Mouse (Mus musculus) midbrain, embryonic 15.5 days (tissue): ENCODE measurements around the gene Eef2. TPM values are rescaled to one million over a fixed set of nuclear protein-coding genes. Genes with fewer than 3 reads are reported as not detected.

Experiments used
- ATAC-seq: fragments of 200-750 bp; cut with Nextera tagmentation; replicated peaks from 2 replicates; pipeline ENCODE4 v1.8.0; 2017; ENCODE audit warnings: moderate TSS enrichment
- H3K27ac ChIP-seq: fragments of 300-500 bp; sonication (generic); 2 replicates; pipeline ENCODE4 v1.5.1; 2015; ENCODE audit warnings: mild to moderate bottlenecking, inconsistent platforms
- H3K27me3 ChIP-seq: fragments of 300-500 bp; sonication (generic); replicated peaks from 2 replicates; pipeline ENCODE4 v1.6.1; 2015; ENCODE audit warnings: inconsistent platforms
- H3K36me3 ChIP-seq: fragments of 300-500 bp; sonication (generic); replicated peaks from 2 replicates; pipeline ENCODE4 v1.6.1; 2015; ENCODE audit warnings: inconsistent platforms
- H3K4me1 ChIP-seq: fragments of 300-500 bp; sonication (generic); 2 replicates; pipeline ENCODE4 v1.6.1; 2015; ENCODE audit warnings: inconsistent platforms
- H3K4me2 ChIP-seq: fragments of 300-500 bp; sonication (generic); 2 replicates; pipeline ENCODE4 v1.6.1; 2015; ENCODE audit warnings: inconsistent platforms, mild to moderate bottlenecking, moderate library complexity
- H3K4me3 ChIP-seq: fragments of 300-500 bp; sonication (generic); 2 replicates; pipeline ENCODE4 v1.5.1; 2015; ENCODE audit warnings: mild to moderate bottlenecking, inconsistent platforms
- H3K9ac ChIP-seq: fragments of 300-500 bp; sonication (generic); 2 replicates; pipeline ENCODE4 v1.6.1; 2015; ENCODE audit warnings: mild to moderate bottlenecking, inconsistent platforms
- H3K9me3 ChIP-seq: fragments of 300-500 bp; sonication (generic); 2 replicates; pipeline ENCODE4 v1.6.1; 2016; ENCODE audit warnings: inconsistent platforms
- WGBS: fragments of 180-500 bp; shearing (Covaris S2); methylation state at CpG from one replicate; pipeline ENCODE4 v1.1.7; 2015; ENCODE audit warnings: mixed read lengths; 5-methylcytosine and 5-hydroxymethylcytosine counted together
- polyA plus RNA-seq: library from polyadenylated mRNA; unstranded; fragments of >200 nt; fragmentation: Nextera tagmentation; extraction: Ambion mirVana; gene quantifications from 2 replicates; pipeline ENCODE4 v1.2.1, GENCODE M21; 2015

Gene Eef2
- polyA plus RNA-seq, 1 experiment from 2014 or later = 588 TPM

GRCm38 (mm10) chr10:81140717-81141454 lies 35.5 kb upstream of the Eef2 start:
- Histone ChIP-seq H3K4me2 (peak overlapping the region; percentile 17; the same call in 1 of the 2 replicates), H3K36me3 (peaks cover 18% of the 10 kb centered on the region), H3K9me3 (no peaks in the 10 kb centered on the region), H3K4me3 (no peak overlapping the region), H3K27me3 (no peaks in the 10 kb centered on the region), H3K4me1 (peaks cover 50% of the 10 kb centered on the region), H3K9ac (no peak overlapping the region), H3K27ac (no peak overlapping the region)
- ATAC-seq = no peak
- 66% methylated on average over 10 of the region's 10 CpGs for WGBS

- no peak overlapping the region for H3K4me3 ChIP-seq
- H3K36me3 ChIP-seq = peaks cover 25% of the 10 kb centered on the region
- 79% methylated on average over 7 of the region's 7 CpGs for WGBS
- H3K4me1 ChIP-seq = peaks cover 49% of the 10 kb centered on the region
- no peaks in the 10 kb centered on the region for H3K27me3 ChIP-seq
- H3K9me3 ChIP-seq = no peaks in the 10 kb centered on the region
- H3K4me2 ChIP-seq = no peak overlapping the region
- ATAC-seq = no peak
- H3K9ac ChIP-seq = no peak overlapping the region
- H3K27ac ChIP-seq = no peak overlapping the region
These were observed 34.8 kb upstream of the Eef2 start for GRCm38 (mm10) chr10:81141455-81142210.

DNA sequence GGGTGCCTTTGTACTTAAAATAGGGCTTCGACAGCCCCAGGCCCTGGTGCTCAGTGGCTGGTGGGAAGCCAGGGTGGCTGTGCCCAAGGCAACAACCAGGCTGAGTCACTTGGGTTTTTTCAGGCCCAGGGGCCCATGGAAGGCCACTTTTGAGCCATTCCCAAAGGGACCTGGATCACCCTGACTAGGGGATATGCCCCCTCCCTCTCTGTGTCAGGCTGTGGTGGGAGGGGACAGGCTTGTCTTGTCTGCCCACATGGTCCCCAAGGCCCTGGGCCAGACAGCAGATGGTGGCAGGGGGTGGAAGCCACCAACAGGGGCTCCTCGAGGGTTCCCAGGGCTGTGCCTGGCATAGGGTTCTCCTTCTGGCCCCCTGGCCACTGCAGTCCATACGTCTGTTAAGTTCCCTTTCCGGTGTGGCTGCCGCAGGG lies 33.9 kb upstream of the Eef2 start:
- no peak overlapping the region for H3K4me2 ChIP-seq
- no peak overlapping the region; the same call in 1 of the 2 replicates for H3K27ac ChIP-seq
- no peaks in the 10 kb centered on the region for H3K27me3 ChIP-seq
- 57% methylated on average over 5 of the region's 5 CpGs for WGBS
- peaks cover 49% of the 10 kb centered on the region for H3K4me1 ChIP-seq
- H3K9ac ChIP-seq = no peak overlapping the region
- H3K4me3 ChIP-seq = no peak overlapping the region
- ATAC-seq = no peak
- peaks cover 27% of the 10 kb centered on the region for H3K36me3 ChIP-seq
- H3K9me3 ChIP-seq = no peaks in the 10 kb centered on the region

DNA sequence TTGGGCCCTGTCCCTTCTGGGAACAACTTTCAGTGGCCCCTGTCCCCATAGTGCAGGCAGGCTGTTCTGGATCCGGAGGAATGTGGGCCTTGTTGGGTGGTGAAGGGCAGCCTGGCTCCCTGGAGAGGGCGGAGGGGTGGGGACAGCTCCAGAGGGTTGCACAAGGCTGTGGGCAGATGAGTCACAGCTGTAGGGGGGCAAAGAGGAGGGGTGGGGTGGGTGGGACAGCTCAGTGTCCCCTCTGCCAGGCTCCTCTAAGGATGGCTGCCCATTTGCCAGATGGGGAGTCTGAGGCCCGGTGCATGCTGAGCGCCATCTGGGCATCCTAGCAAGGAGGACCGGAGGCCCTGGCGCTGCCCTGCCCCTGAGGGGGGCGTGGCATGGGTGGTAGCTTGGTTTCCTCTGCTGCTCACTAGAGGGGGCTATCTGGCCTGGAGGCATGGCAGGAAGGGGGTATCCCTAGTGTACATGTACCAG lies 33.2 kb upstream of the Eef2 start:
- WGBS = 89% methylated on average over 7 of the region's 7 CpGs
- H3K9ac ChIP-seq = no peak overlapping the region
- peaks cover 46% of the 10 kb centered on the region for H3K4me1 ChIP-seq
- ATAC-seq = no peak
- H3K27me3 ChIP-seq = no peaks in the 10 kb centered on the region
- 0 out of 2 replicates have a peak overlapping the region, but pooled peaks have one; percentile 17 for H3K27ac ChIP-seq
- no peak overlapping the region for H3K4me3 ChIP-seq
- no peaks in the 10 kb centered on the region for H3K9me3 ChIP-seq
- no peak overlapping the region for H3K4me2 ChIP-seq
- H3K36me3 ChIP-seq = peaks cover 33% of the 10 kb centered on the region

DNA sequence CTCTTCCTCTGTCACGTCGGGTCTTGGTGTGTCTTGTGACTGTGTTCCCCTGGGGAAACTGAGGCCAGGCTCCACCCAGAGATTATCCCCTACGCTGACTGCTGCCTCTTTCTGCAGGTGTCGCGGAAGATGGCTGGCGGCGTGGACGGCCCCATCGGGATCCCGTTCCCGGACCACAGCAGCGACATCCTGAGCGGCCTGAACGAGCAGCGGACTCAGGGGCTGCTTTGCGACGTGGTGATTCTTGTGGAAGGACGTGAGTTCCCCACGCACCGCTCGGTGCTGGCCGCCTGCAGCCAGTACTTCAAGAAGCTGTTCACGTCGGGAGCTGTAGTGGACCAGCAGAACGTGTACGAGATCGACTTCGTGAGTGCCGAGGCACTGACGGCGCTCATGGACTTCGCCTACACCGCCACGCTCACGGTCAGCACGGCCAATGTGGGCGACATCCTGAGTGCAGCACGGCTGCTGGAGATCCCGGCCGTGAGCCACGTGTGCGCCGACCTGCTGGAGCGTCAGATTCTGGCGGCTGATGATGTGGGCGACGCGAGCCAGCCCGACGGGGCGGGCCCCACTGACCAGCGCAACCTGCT lies 32.5 kb upstream of the Eef2 start:
- H3K36me3 ChIP-seq = peaks cover 39% of the 10 kb centered on the region
- ATAC-seq = no peak
- no peak overlapping the region for H3K9ac ChIP-seq
- H3K27ac ChIP-seq = no peak overlapping the region
- peaks cover 38% of the 10 kb centered on the region for H3K4me1 ChIP-seq
- no peaks in the 10 kb centered on the region for H3K27me3 ChIP-seq
- no peak overlapping the region for H3K4me2 ChIP-seq
- WGBS = 96% methylated on average over 52 of the region's 52 CpGs
- H3K4me3 ChIP-seq = no peak overlapping the region
- H3K9me3 ChIP-seq = no peaks in the 10 kb centered on the region

DNA sequence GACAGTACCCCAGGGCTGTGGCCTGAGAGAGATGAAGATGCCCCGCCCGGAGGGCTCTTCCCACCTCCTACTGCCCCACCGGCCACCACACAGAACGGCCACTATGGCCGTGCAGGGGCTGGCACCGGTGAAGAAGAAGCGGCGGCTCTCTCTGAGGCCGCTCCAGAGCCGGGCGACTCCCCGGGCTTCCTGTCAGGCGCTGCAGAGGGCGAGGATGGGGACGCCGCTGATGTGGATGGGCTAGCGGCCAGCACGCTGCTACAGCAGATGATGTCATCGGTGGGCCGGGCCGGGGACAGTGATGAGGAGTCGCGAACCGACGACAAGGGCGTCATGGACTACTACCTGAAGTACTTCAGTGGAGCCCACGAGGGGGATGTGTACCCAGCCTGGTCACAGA lies 31.8 kb upstream of the Eef2 start:
- H3K4me1 ChIP-seq = peaks cover 31% of the 10 kb centered on the region
- H3K4me3 ChIP-seq = no peak overlapping the region
- no peak overlapping the region for H3K9ac ChIP-seq
- WGBS = 94% methylated on average over 27 of the region's 27 CpGs
- H3K36me3 ChIP-seq = peaks cover 41% of the 10 kb centered on the region
- H3K4me2 ChIP-seq = no peak overlapping the region
- H3K27ac ChIP-seq = no peak overlapping the region
- ATAC-seq = no peak
- H3K27me3 ChIP-seq = no peaks in the 10 kb centered on the region
- H3K9me3 ChIP-seq = no peaks in the 10 kb centered on the region

- Histone ChIP-seq H3K27me3 (no peaks in the 10 kb centered on the region), H3K4me3 (no peak overlapping the region), H3K9me3 (no peaks in the 10 kb centered on the region), H3K4me2 (no peak overlapping the region), H3K4me1 (peaks cover 25% of the 10 kb centered on the region), H3K9ac (no peak overlapping the region), H3K36me3 (peaks cover 41% of the 10 kb centered on the region), H3K27ac (no peak overlapping the region)
- no peak for ATAC-seq
- 94% methylated on average over 6 of the region's 6 CpGs for WGBS
These were observed 31.1 kb upstream of the Eef2 start for GRCm38 (mm10) chr10:81145307-81145706.

DNA sequence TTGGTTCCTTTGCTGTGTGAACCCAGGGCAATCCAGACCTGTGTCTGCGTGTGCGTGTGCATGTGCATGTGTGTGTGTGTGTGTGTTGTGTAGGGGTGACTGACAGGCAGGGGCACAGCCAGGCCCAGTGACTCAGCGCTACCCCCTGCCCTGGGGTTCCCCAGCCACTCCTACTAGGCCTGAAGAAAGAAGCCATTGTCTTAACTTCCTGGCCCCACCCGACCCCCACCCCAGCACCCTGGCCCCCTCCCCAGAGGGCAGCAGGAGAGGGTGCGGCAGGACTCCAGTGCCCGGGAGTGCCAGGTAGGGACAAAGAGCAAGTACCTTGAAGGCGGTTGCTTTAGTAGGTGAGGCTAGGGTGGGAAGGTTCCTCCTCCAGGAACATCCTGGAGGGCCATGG lies 30.7 kb upstream of the Eef2 start:
- peaks cover 41% of the 10 kb centered on the region for H3K36me3 ChIP-seq
- H3K4me3 ChIP-seq = no peak overlapping the region
- 92% methylated on average over 7 of the region's 7 CpGs for WGBS
- no peak overlapping the region for H3K27ac ChIP-seq
- H3K9ac ChIP-seq = no peak overlapping the region
- no peak for ATAC-seq
- no peak overlapping the region for H3K4me2 ChIP-seq
- H3K4me1 ChIP-seq = peaks cover 20% of the 10 kb centered on the region
- no peaks in the 10 kb centered on the region for H3K27me3 ChIP-seq
- H3K9me3 ChIP-seq = no peaks in the 10 kb centered on the region

DNA sequence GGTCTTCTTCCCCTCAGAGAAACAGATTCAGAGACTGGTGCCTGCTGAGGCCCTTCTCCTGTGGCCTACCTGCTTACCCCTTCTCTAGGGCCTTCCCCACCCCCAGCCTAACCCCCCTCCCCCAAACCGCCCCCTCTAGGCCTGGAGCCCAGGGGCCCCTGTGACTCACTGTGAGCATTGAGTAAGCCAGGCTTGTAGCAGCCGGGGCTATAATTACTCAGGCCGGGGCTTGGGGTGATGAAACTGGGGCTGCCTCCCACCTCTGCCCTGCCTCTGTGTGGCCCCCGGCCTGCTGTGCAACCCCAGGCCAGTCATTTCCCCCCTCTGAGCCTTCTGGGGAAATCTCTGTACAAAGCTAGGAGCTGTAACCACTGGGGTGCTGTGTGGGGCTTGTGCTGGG lies 30.1 kb upstream of the Eef2 start:
- H3K9ac ChIP-seq = no peak overlapping the region; the same call in 1 of the 2 replicates
- H3K4me2 ChIP-seq = no peak overlapping the region
- no peaks in the 10 kb centered on the region for H3K9me3 ChIP-seq
- no peak overlapping the region for H3K27ac ChIP-seq
- H3K27me3 ChIP-seq = no peaks in the 10 kb centered on the region
- WGBS = 94% methylated on average over 4 of the region's 4 CpGs
- no peak overlapping the region for H3K4me3 ChIP-seq
- peaks cover 41% of the 10 kb centered on the region for H3K36me3 ChIP-seq
- H3K4me1 ChIP-seq = peaks cover 15% of the 10 kb centered on the region
- ATAC-seq = no peak

DNA sequence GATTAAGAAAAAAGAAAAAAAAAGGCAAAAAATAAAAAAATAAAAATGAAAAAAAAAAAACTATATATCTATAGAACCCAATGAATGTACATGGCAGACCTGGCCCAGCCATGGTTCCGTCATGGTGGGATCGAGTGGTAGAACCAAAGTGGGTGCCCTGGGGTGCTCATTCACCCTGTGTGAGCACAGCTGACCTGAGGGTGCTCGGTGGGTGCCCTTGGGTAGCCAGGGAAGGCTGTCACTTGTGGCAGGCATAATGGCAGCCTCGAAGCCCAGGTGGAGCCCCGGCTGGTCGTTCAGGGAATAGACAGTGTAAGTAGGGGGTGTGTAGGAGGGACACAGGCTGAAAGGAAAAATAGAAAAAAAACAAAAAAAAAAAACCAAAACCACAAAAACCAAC lies 25.2 kb upstream of the Eef2 start:
- Histone ChIP-seq H3K4me3 (no peak overlapping the region), H3K4me1 (no peaks in the 10 kb centered on the region), H3K9ac (no peak overlapping the region), H3K4me2 (no peak overlapping the region), H3K9me3 (no peaks in the 10 kb centered on the region), H3K27me3 (no peaks in the 10 kb centered on the region), H3K36me3 (peaks cover 51% of the 10 kb centered on the region), H3K27ac (no peak overlapping the region)
- ATAC-seq = no peak
- WGBS = 80% methylated on average over 6 of the region's 6 CpGs

GRCm38 (mm10) chr10:81152609-81153008 lies 23.8 kb upstream of the Eef2 start:
- H3K4me3 ChIP-seq = no peak overlapping the region
- H3K9me3 ChIP-seq = no peaks in the 10 kb centered on the region
- no peaks in the 10 kb centered on the region for H3K27me3 ChIP-seq
- H3K4me1 ChIP-seq = no peaks in the 10 kb centered on the region
- peaks cover 58% of the 10 kb centered on the region for H3K36me3 ChIP-seq
- no peak overlapping the region for H3K4me2 ChIP-seq
- 82% methylated on average over 12 of the region's 12 CpGs for WGBS
- no peak overlapping the region for H3K9ac ChIP-seq
- no peak for ATAC-seq
- H3K27ac ChIP-seq = no peak overlapping the region

DNA sequence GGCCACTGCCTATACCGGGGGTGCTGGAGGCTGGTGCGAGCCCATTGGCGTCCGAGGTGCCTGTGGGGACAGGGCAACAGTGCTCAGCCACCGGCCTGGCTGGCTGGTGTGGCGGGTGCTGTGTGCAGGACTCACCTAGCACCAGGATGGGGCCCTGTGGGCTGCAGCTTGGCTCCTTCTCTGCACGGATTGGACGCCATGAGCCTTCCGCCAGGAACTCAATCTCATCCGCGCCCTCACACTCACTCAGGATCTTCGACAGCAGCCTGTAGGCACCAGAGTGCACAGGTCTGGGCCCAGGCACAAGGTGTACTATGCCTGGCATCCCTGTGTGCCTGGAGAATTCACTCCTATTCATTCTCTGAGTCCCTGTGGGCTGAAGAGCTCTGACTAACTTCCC lies 22.1 kb upstream of the Eef2 start:
- H3K4me2 ChIP-seq = no peak overlapping the region
- no peak overlapping the region for H3K9ac ChIP-seq
- ATAC-seq = no peak
- H3K9me3 ChIP-seq = no peaks in the 10 kb centered on the region
- no peak overlapping the region for H3K4me3 ChIP-seq
- peaks cover 49% of the 10 kb centered on the region for H3K36me3 ChIP-seq
- WGBS = 90% methylated on average over 12 of the region's 12 CpGs
- no peaks in the 10 kb centered on the region for H3K27me3 ChIP-seq
- H3K27ac ChIP-seq = no peak overlapping the region
- H3K4me1 ChIP-seq = no peaks in the 10 kb centered on the region
